Comparison of ENCODE assay signal across 7 mouse cellular contexts in genomic region chr10:128695411-128695991, GRCm38 (mm10). TPM values are rescaled to one million over a fixed set of nuclear protein-coding genes. Genes with fewer than 3 reads are reported as not detected.
DNase-seq lines count a peak whose midpoint lies in the region; ATAC-seq and TF ChIP-seq lines count a peak whose summit lies in the region.

No protein-coding gene starts in this region.

- H3K36me3 ChIP-seq in thymus, adult 2 months (ENCODE audit: control insufficient read depth, insufficient read depth, low read length): peaks cover 13% of the 10 kb centered on the region
- H3K36me3 ChIP-seq in forebrain, embryonic 12.5 days (replicated peaks): peaks cover 24% of the 10 kb centered on the region
- peaks cover 34% of the 10 kb centered on the region for H3K36me3 ChIP-seq in liver, embryonic 15.5 days (replicated peaks)

- H3K4me2 ChIP-seq in forebrain, embryonic 12.5 days: peak overlapping the region; percentile 79
- peak overlapping the region; percentile 73 for H3K4me2 ChIP-seq in liver, embryonic 15.5 days

- H3K9me3 ChIP-seq in forebrain, embryonic 12.5 days: no peaks in the 10 kb centered on the region
- H3K9me3 ChIP-seq in liver, embryonic 15.5 days (replicated peaks): no peaks in the 10 kb centered on the region

- peaks cover 8% of the 10 kb centered on the region for H3K4me1 ChIP-seq in thymus, adult 2 months (replicated peaks; ENCODE audit: control insufficient read depth, insufficient read depth, low read length)
- peaks cover 16% of the 10 kb centered on the region for H3K4me1 ChIP-seq in forebrain, embryonic 12.5 days
- peaks cover 51% of the 10 kb centered on the region for H3K4me1 ChIP-seq in liver, embryonic 15.5 days (replicated peaks)

- peak overlapping the region; percentile 60 for H3K27ac ChIP-seq in thymus, adult 2 months (ENCODE audit: control insufficient read depth, insufficient read depth, low read length)
- H3K27ac ChIP-seq in forebrain, embryonic 12.5 days: peak overlapping the region; percentile 98
- H3K27ac ChIP-seq in liver, embryonic 15.5 days (replicated peaks): peak overlapping the region; percentile 95

- DNase-seq in thymus, adult 2 months: no peak
- no peak for DNase-seq in thymus, postnatal 14 days
- no peak for DNase-seq in right cerebral cortex, adult 18-20 months
- no peak for DNase-seq in thymus, postnatal 0 days (ENCODE audit: low spot score)
- no peak for DNase-seq in ovary, postnatal 36 days (ENCODE audit: low spot score)

- no peaks in the 10 kb centered on the region for H3K27me3 ChIP-seq in thymus, adult 2 months (ENCODE audit: control insufficient read depth, insufficient read depth, low read length)
- no peaks in the 10 kb centered on the region for H3K27me3 ChIP-seq in forebrain, embryonic 12.5 days
- no peaks in the 10 kb centered on the region for H3K27me3 ChIP-seq in liver, embryonic 15.5 days

- ATAC-seq in forebrain, embryonic 12.5 days (ENCODE audit: low FRiP score): no peak
- ATAC-seq in liver, embryonic 15.5 days (ENCODE audit: insufficient read depth): no peak

- 1% methylated on average over 22 of the region's 22 CpGs for WGBS in thymus, adult 2 months
- 1% methylated on average over 22 of the region's 22 CpGs for WGBS in forebrain, embryonic 12.5 days
- WGBS in liver, embryonic 15.5 days (ENCODE audit: insufficient replicate concordance): under 1% methylated on average over 22 of the region's 22 CpGs

- H3K4me3 ChIP-seq in thymus, adult 2 months (ENCODE audit: control insufficient read depth, insufficient read depth, low read length): peak overlapping the region; percentile 97
- H3K4me3 ChIP-seq in forebrain, embryonic 12.5 days (replicated peaks): peak overlapping the region; percentile 65
- peak overlapping the region; percentile 89 for H3K4me3 ChIP-seq in liver, embryonic 15.5 days (replicated peaks)

- TF ChIP-seq POLR2A in thymus, adult 2 months (IDR thresholded peaks at IDR 0.05; ENCODE audit: control insufficient read depth, extremely low read depth, insufficient read depth, low read length, poor library complexity): no peak

- H3K9ac ChIP-seq in forebrain, embryonic 12.5 days: peak overlapping the region; percentile 79
- peak overlapping the region; percentile 96 for H3K9ac ChIP-seq in liver, embryonic 15.5 days

- TF ChIP-seq CTCF in thymus, adult 2 months (IDR thresholded peaks at IDR 0.05; ENCODE audit: borderline replicate concordance, control insufficient read depth, extremely low read depth, insufficient read depth, low read length, poor library complexity): no peak

RNA-seq across cellular contexts. Expression of gene Rab5b, which starts 0.6 kb away (rescaled TPM):
- 73.8 and 86.1 TPM in 2 replicates for polyA plus RNA-seq in thymus, adult 2 months (2012; rRNA removed)
- polyA plus RNA-seq in forebrain, embryonic 12.5 days (2016; fragmentation: Nextera tagmentation; extraction: Ambion mirVana): 90.9 and 98.8 TPM in 2 replicates
- polyA plus RNA-seq in liver, embryonic 15.5 days (2015; fragmentation: Nextera tagmentation; extraction: Ambion mirVana): 33.5 and 36.7 TPM in 2 replicates
- polyA plus RNA-seq in thymus, postnatal 0 days (2015; fragmentation: Nextera tagmentation; extraction: Ambion mirVana): 45.3 and 46.5 TPM in 2 replicates

RNA-seq across cellular contexts. Expression of gene Pmel, which starts 8.5 kb away (rescaled TPM):
- polyA plus RNA-seq in thymus, adult 2 months (2012; rRNA removed): 1.0 TPM in 2 replicates
- polyA plus RNA-seq in forebrain, embryonic 12.5 days (2016; fragmentation: Nextera tagmentation; extraction: Ambion mirVana): 0.88 and 4.4 TPM in 2 replicates
- polyA plus RNA-seq in liver, embryonic 15.5 days (2015; fragmentation: Nextera tagmentation; extraction: Ambion mirVana): 0.60 and 0.68 TPM in 2 replicates
- 1.1 and 1.3 TPM in 2 replicates for polyA plus RNA-seq in thymus, postnatal 0 days (2015; fragmentation: Nextera tagmentation; extraction: Ambion mirVana)

RNA-seq across cellular contexts. Expression of gene Cdk2, which starts 9.3 kb away (rescaled TPM):
- 87.6 and 100 TPM in 2 replicates for polyA plus RNA-seq in thymus, adult 2 months (2012; rRNA removed)
- polyA plus RNA-seq in forebrain, embryonic 12.5 days (2016; fragmentation: Nextera tagmentation; extraction: Ambion mirVana): 95.2 and 104 TPM in 2 replicates
- 53.7 and 56.6 TPM in 2 replicates for polyA plus RNA-seq in liver, embryonic 15.5 days (2015; fragmentation: Nextera tagmentation; extraction: Ambion mirVana)
- polyA plus RNA-seq in thymus, postnatal 0 days (2015; fragmentation: Nextera tagmentation; extraction: Ambion mirVana): 115 and 117 TPM in 2 replicates

RNA-seq across cellular contexts. Expression of gene Suox, which starts 21.6 kb away (rescaled TPM):
- 19.1 and 21.3 TPM in 2 replicates for polyA plus RNA-seq in thymus, adult 2 months (2012; rRNA removed)
- polyA plus RNA-seq in forebrain, embryonic 12.5 days (2016; fragmentation: Nextera tagmentation; extraction: Ambion mirVana): 10.4 and 10.7 TPM in 2 replicates
- 14.3 and 14.7 TPM in 2 replicates for polyA plus RNA-seq in liver, embryonic 15.5 days (2015; fragmentation: Nextera tagmentation; extraction: Ambion mirVana)
- 13.4 and 16.9 TPM in 2 replicates for polyA plus RNA-seq in thymus, postnatal 0 days (2015; fragmentation: Nextera tagmentation; extraction: Ambion mirVana)

RNA-seq across cellular contexts. Expression of gene Dgka, which starts 49.2 kb away (rescaled TPM):
- polyA plus RNA-seq in thymus, adult 2 months (2012; rRNA removed): 326 and 374 TPM in 2 replicates
- polyA plus RNA-seq in forebrain, embryonic 12.5 days (2016; fragmentation: Nextera tagmentation; extraction: Ambion mirVana): 3.9 and 4.2 TPM in 2 replicates
- 2.4 and 3.0 TPM in 2 replicates for polyA plus RNA-seq in liver, embryonic 15.5 days (2015; fragmentation: Nextera tagmentation; extraction: Ambion mirVana)
- polyA plus RNA-seq in thymus, postnatal 0 days (2015; fragmentation: Nextera tagmentation; extraction: Ambion mirVana): 135 and 136 TPM in 2 replicates
